Mouse (Mus musculus): ENCODE measurements around the gene Dgkz. TPM values are rescaled to one million over a fixed set of nuclear protein-coding genes. Genes with fewer than 3 reads are reported as not detected.
A peak's percentile ranks its signal among the peaks of the same experiment; 100 is the strongest.

Gene Dgkz
- polyA plus RNA-seq, 1 experiment: 129 TPM

DNA sequence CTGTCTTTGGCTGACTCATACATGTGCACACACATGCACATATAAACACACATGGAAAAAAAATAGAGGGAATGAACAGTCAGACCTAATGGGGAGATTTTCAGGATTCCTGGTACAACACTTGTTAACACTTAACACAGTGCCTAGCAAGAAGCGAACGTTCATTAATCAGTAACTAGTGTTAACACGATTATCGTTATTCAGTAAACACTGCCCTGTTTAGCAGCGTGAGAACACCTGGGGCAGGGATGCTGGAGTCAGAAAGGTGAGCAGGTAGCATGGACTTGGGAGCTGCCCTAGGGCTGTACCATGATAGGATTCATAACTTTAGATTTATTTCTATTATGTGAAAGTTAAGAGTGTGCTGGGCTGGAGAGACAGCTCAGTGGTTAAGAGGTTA, 20.3 kb upstream of the Dgkz start:
- Histone ChIP-seq H3K27ac (ENCODE audit: insufficient read depth, low read depth, low read length) (no peak overlapping the region), H3K4me1 (ENCODE audit: control insufficient read depth, insufficient read depth, low read length) (no peaks in the 10 kb centered on the region), H3K4me3 (ENCODE audit: insufficient read depth, low read length) (no peak overlapping the region)
- no peak for TF ChIP-seq CTCF (IDR thresholded peaks at IDR 0.05; ENCODE audit: low read depth, low read length)
- no peak for TF ChIP-seq POLR2A (IDR thresholded peaks at IDR 0.05; ENCODE audit: borderline replicate concordance, low read depth, low read length)

DNA sequence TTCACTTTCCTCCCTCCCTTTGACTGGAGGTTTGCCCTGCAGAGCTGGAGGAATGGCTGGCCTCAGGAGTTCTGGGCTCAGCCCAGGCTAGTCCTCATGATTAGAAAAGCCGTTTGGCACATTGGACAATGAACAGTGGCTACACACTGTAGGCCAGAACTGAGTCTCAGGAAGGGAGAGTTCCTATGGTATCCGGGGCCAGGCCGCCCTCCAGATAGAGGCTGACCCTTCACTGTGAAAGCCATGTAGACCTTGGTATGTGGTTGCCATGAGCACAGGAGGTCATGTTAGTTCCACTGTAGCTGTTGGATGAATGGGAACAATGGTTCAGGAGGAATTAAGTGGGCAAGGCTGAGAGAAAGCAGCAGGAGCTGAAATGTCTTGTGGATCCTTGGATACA, 17.7 kb upstream of the Dgkz start:
- Histone ChIP-seq H3K4me1 (ENCODE audit: control insufficient read depth, insufficient read depth, low read length) (no peaks in the 10 kb centered on the region), H3K27ac (ENCODE audit: insufficient read depth, low read depth, low read length) (no peak overlapping the region), H3K4me3 (ENCODE audit: insufficient read depth, low read length) (no peak overlapping the region)
- TF ChIP-seq POLR2A (IDR thresholded peaks at IDR 0.05; ENCODE audit: borderline replicate concordance, low read depth, low read length): no peak
- TF ChIP-seq CTCF (IDR thresholded peaks at IDR 0.05; ENCODE audit: low read depth, low read length): no peak

DNA sequence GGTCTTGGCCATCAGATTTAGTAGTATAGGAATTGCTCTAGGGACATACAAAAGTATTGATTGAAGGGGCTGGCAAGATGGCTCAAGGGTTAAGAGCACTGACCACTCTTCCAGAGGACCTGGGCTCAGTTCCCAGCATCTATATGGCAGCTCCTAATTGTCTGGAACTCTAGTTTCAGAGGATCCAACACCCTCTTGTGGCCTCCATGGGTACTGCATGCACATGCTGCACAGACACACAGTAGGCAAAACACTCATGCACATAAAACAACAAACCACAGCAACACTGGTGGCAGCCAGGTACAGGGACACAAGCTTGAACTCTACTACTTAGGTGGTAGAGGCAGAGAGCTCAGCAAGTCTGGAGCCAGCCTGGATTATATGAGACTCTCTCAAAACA, 14.1 kb upstream of the Dgkz start:
- H3K4me3 ChIP-seq (ENCODE audit: insufficient read depth, low read length): no peak overlapping the region
- no peak overlapping the region for H3K27ac ChIP-seq (ENCODE audit: insufficient read depth, low read depth, low read length)
- peaks cover 13% of the 10 kb centered on the region for H3K4me1 ChIP-seq (ENCODE audit: control insufficient read depth, insufficient read depth, low read length)
- no peak for TF ChIP-seq POLR2A (IDR thresholded peaks at IDR 0.05; ENCODE audit: borderline replicate concordance, low read depth, low read length)
- TF ChIP-seq CTCF (IDR thresholded peaks at IDR 0.05; ENCODE audit: low read depth, low read length): peak; percentile 9; the same call in 1 of the 2 replicates

DNA sequence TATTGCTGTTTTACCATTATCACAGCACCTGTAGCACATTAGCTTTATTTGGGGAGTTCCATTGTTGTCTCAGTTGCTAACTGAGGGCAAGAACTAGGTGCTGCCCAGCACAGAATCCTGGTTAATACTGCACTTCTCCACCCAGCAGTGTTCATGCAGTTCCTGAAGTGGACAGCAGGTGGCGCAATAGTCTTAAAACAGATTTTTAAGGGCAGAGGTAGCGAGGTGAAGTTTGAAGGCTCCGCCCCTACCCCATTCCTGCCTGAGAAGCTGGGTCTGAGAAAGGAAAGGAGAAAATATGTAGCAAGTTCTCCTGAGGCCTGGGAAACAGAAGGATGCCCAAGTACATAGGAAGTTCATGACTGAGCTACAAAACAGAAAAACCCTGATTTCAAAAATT, 11.9 kb upstream of the Dgkz start:
- TF ChIP-seq CTCF (IDR thresholded peaks at IDR 0.05; ENCODE audit: low read depth, low read length): peak; percentile 55
- TF ChIP-seq POLR2A (IDR thresholded peaks at IDR 0.05; ENCODE audit: borderline replicate concordance, low read depth, low read length): no peak
- Histone ChIP-seq H3K4me1 (ENCODE audit: control insufficient read depth, insufficient read depth, low read length) (peaks cover 18% of the 10 kb centered on the region), H3K27ac (ENCODE audit: insufficient read depth, low read depth, low read length) (no peak overlapping the region), H3K4me3 (ENCODE audit: insufficient read depth, low read length) (no peak overlapping the region)

DNA sequence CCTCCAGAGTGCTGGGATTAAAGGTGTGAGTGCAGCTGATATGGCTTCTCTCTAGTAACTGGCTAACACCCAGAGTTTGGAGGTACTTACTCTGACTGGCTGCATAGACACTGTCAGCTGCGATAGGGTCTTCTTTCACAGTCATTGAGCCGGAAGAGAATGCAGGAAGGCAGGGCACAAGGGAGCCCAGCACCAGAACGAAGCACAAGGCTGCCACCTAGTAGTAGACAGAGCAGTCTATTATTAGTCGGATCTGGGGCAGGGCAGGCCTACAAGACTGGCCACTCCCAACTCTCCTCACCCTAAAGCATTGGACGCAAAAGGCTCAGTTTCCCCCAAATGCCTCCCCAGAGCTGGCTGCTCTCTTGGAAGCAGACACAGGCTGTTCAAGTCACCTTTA, 10.4 kb upstream of the Dgkz start:
- Histone ChIP-seq H3K4me1 (ENCODE audit: control insufficient read depth, insufficient read depth, low read length) (peaks cover 18% of the 10 kb centered on the region), H3K4me3 (ENCODE audit: insufficient read depth, low read length) (peak overlapping the region; percentile 19), H3K27ac (ENCODE audit: insufficient read depth, low read depth, low read length) (peak overlapping the region; percentile 30)
- TF ChIP-seq POLR2A (IDR thresholded peaks at IDR 0.05; ENCODE audit: borderline replicate concordance, low read depth, low read length): no peak
- 0 out of 2 replicates have a peak, but pooled peaks have one; percentile 25 for TF ChIP-seq CTCF (IDR thresholded peaks at IDR 0.05; ENCODE audit: low read depth, low read length)

GRCm38 (mm10) chr2:91984906-91985525, 9.4 kb upstream of the Dgkz start:
- Histone ChIP-seq H3K4me1 (ENCODE audit: control insufficient read depth, insufficient read depth, low read length) (peaks cover 18% of the 10 kb centered on the region), H3K27ac (ENCODE audit: insufficient read depth, low read depth, low read length) (peak overlapping the region; percentile 83), H3K4me3 (ENCODE audit: insufficient read depth, low read length) (peak overlapping the region; percentile 22)
- TF ChIP-seq POLR2A (IDR thresholded peaks at IDR 0.05; ENCODE audit: borderline replicate concordance, low read depth, low read length): no peak
- no peak for TF ChIP-seq CTCF (IDR thresholded peaks at IDR 0.05; ENCODE audit: low read depth, low read length)

GRCm38 (mm10) chr2:91984439-91984838, 8.8 kb upstream of the Dgkz start:
- peaks cover 18% of the 10 kb centered on the region for H3K4me1 ChIP-seq (ENCODE audit: control insufficient read depth, insufficient read depth, low read length)
- peak overlapping the region; percentile 43 for H3K4me3 ChIP-seq (ENCODE audit: insufficient read depth, low read length)
- H3K27ac ChIP-seq (ENCODE audit: insufficient read depth, low read depth, low read length): peak overlapping the region; percentile 88
- TF ChIP-seq POLR2A (IDR thresholded peaks at IDR 0.05; ENCODE audit: borderline replicate concordance, low read depth, low read length) (no peak), CTCF (IDR thresholded peaks at IDR 0.05; ENCODE audit: low read depth, low read length) (no peak)

GRCm38 (mm10) chr2:91980830-91981229, 5.2 kb upstream of the Dgkz start:
- H3K4me3 ChIP-seq (ENCODE audit: insufficient read depth, low read length): no peak overlapping the region
- TF ChIP-seq CTCF (IDR thresholded peaks at IDR 0.05; ENCODE audit: low read depth, low read length) (no peak), POLR2A (IDR thresholded peaks at IDR 0.05; ENCODE audit: borderline replicate concordance, low read depth, low read length) (no peak)
- no peak overlapping the region for H3K27ac ChIP-seq (ENCODE audit: insufficient read depth, low read depth, low read length)
- peaks cover 21% of the 10 kb centered on the region for H3K4me1 ChIP-seq (ENCODE audit: control insufficient read depth, insufficient read depth, low read length)

DNA sequence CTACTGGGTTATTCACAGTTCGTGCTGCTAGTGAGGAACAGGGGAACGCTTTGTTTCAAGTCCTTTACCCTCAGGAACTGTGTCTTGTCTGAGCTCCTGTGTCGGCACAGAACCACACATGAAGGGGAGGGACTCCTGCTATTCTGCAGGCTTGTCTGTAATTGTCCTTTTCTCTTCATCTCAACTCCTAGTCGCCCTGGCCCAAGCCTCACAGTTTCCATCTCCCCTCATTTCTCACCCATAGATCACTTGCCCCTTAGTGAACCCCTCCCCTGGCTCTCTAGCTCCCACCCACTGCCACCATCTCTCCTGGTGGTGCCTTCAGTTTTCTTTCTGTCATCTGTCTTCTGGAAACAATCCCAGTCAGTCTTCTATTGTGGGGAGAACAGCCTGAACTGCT, 4.6 kb upstream of the Dgkz start:
- TF ChIP-seq CTCF (IDR thresholded peaks at IDR 0.05; ENCODE audit: low read depth, low read length) (no peak), POLR2A (IDR thresholded peaks at IDR 0.05; ENCODE audit: borderline replicate concordance, low read depth, low read length) (no peak)
- H3K4me3 ChIP-seq (ENCODE audit: insufficient read depth, low read length): no peak overlapping the region
- no peak overlapping the region for H3K27ac ChIP-seq (ENCODE audit: insufficient read depth, low read depth, low read length)
- peaks cover 17% of the 10 kb centered on the region for H3K4me1 ChIP-seq (ENCODE audit: control insufficient read depth, insufficient read depth, low read length)

- Histone ChIP-seq H3K4me3 (ENCODE audit: insufficient read depth, low read length) (no peak overlapping the region), H3K4me1 (ENCODE audit: control insufficient read depth, insufficient read depth, low read length) (peaks cover 17% of the 10 kb centered on the region), H3K27ac (ENCODE audit: insufficient read depth, low read depth, low read length) (no peak overlapping the region)
- no peak for TF ChIP-seq POLR2A (IDR thresholded peaks at IDR 0.05; ENCODE audit: borderline replicate concordance, low read depth, low read length)
- TF ChIP-seq CTCF (IDR thresholded peaks at IDR 0.05; ENCODE audit: low read depth, low read length): no peak
These were observed 2.9 kb upstream of the Dgkz start for GRCm38 (mm10) chr2:91978547-91978946.
